Mouse (Mus musculus) embryonic fibroblast, embryonic 13.5 days (primary cell): ENCODE data around the gene Zscan10.

Experiments used
- CTCF ChIP-seq: IDR thresholded peaks from 2 replicates; pipeline ENCODE4 v1.5.1; 2011; ENCODE audit warnings: mild to moderate bottlenecking, control low read depth, low read length, moderate library complexity, borderline replicate concordance; ENCODE audit not compliant: insufficient read depth
- POLR2A ChIP-seq: IDR thresholded peaks from 2 replicates; pipeline ENCODE4 v1.6.1; 2011; ENCODE audit warnings: low read depth, mild to moderate bottlenecking, control low read depth, low read length, moderate library complexity

DNA sequence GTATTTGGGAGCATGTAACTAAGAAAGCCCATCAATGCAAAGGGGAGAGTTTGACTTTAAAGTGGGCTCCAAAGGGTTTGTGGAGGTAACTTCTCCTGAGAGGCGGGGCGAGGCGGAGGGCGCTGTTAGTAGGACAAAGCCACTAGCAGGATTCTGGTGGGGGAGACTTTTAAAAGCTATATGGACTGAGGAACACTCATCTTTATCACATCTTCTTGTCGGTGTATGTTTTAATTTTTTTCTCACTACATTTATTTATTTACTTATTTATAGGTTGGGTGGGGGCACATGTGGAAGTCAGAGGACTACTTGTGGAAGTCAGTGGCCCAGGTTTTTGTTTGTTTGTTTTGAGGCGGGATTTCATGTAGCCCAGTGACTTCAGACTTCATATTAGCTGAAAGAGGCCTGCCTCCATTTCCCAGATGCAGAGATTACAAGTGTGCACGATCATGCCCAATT, 1.0 kb upstream of the Zscan10 start:
- no peak for TF ChIP-seq CTCF
- TF ChIP-seq POLR2A: no peak
